Mouse (Mus musculus) heart, postnatal 14 days (tissue): ENCODE measurements at regions not wholly inside any gene's neighbourhood (a gene's known extent, or its start where the extent isn't known, plus 50 kb on each side); places are given as distances from the start of the nearest gene placed in this dataset.

Experiments
- DNase-seq, 2 experiments: peaks; one replicate each; pipeline ENCODE4 v3.0.0; 2021 to 2022
- intact Hi-C: fragments of 180-260 bp; cut with DNase I; formaldehyde crosslinking; loops from one replicate; pipeline ENCODE4 v1.15.1; 2025

GRCm38 (mm10) chr15:68014605-68015305 lies 1514.0 kb upstream of the Lrrc6 start:
- DNase-seq = no peak
- intact Hi-C loops = no loop called here

- no peak for DNase-seq
- intact Hi-C loops = no loop called here
Observed at GRCm38 (mm10) chr15:68011162-68011561, 1510.5 kb upstream of the Lrrc6 start.

- intact Hi-C loops = no loop called here
- peak in 1 of 2 experiments; percentile 3 for DNase-seq
Observed at GRCm38 (mm10) chr15:68010189-68010588, 1509.5 kb upstream of the Lrrc6 start.

- DNase-seq = no peak
- intact Hi-C loops = no loop called here
Observed at GRCm38 (mm10) chr15:68004798-68005197, 1504.1 kb upstream of the Lrrc6 start.

- no peak for DNase-seq
- intact Hi-C loops = no loop called here
Observed at GRCm38 (mm10) chr15:67996532-67996931, 1495.8 kb upstream of the Lrrc6 start.

GRCm38 (mm10) chr15:67989428-67990272 lies 1488.9 kb upstream of the Lrrc6 start:
- intact Hi-C loops = no loop called here
- no peak for DNase-seq

- DNase-seq = no peak
- intact Hi-C loops = no loop called here
Observed at GRCm38 (mm10) chr15:67987941-67988340, 1487.2 kb upstream of the Lrrc6 start.

GRCm38 (mm10) chr15:67983253-67983652 lies 1482.5 kb upstream of the Lrrc6 start:
- DNase-seq = no peak
- intact Hi-C loops = no loop called here

- intact Hi-C loops = no loop called here
- no peak for DNase-seq
Observed at GRCm38 (mm10) chr15:67981876-67982275, 1481.2 kb upstream of the Lrrc6 start.

GRCm38 (mm10) chr15:67979451-67979850 lies 1478.7 kb upstream of the Lrrc6 start:
- intact Hi-C loops = no loop called here

GRCm38 (mm10) chr15:67977210-67977609 lies 1476.5 kb upstream of the Lrrc6 start:
- intact Hi-C loops = no loop called here
- no peak for DNase-seq

More at GRCm38 (mm10) chr15:67979451-67979850, 1478.7 kb upstream of the Lrrc6 start:
- no peak for DNase-seq

- no peak for DNase-seq
- intact Hi-C loops = no loop called here
Observed at GRCm38 (mm10) chr15:67971998-67972397, 1471.3 kb upstream of the Lrrc6 start.

GRCm38 (mm10) chr15:67954216-67954615 lies 1453.5 kb upstream of the Lrrc6 start:
- intact Hi-C loops = no loop called here
- no peak for DNase-seq

- no peak for DNase-seq
- intact Hi-C loops = no loop called here
Observed at GRCm38 (mm10) chr15:67950281-67951040, 1449.8 kb upstream of the Lrrc6 start.

GRCm38 (mm10) chr15:67944330-67945082 lies 1443.8 kb upstream of the Lrrc6 start:
- no peak for DNase-seq
- intact Hi-C loops = no loop called here

- intact Hi-C loops = no loop called here
- DNase-seq = no peak
Observed at GRCm38 (mm10) chr15:67943046-67943445, 1442.3 kb upstream of the Lrrc6 start.

GRCm38 (mm10) chr15:67940510-67940909 lies 1439.8 kb upstream of the Lrrc6 start:
- intact Hi-C loops = no loop called here
- no peak for DNase-seq

GRCm38 (mm10) chr15:67924885-67925284 lies 1424.2 kb upstream of the Lrrc6 start:
- no peak for DNase-seq
- intact Hi-C loops = no loop called here

- DNase-seq = no peak
- intact Hi-C loops = no loop called here
Observed at GRCm38 (mm10) chr15:67907034-67907433, 1406.3 kb upstream of the Lrrc6 start.

- no peak for DNase-seq
- intact Hi-C loops = no loop called here
Observed at GRCm38 (mm10) chr15:67905279-67905678, 1404.6 kb upstream of the Lrrc6 start.
